Mouse (Mus musculus): ENCODE data around the gene Akr1c18. TPM values are rescaled to one million over a fixed set of nuclear protein-coding genes. Genes with fewer than 3 reads are reported as not detected.
"Not testable (repeated sequence)": the region's sequence is repeated elsewhere in the genome, so short reads cannot be mapped to it uniquely, and the experiment has no call there.

The Akr1c18 gene
- polyA plus RNA-seq, 1 experiment from 2014 or later, result 1.00 TPM

DNA sequence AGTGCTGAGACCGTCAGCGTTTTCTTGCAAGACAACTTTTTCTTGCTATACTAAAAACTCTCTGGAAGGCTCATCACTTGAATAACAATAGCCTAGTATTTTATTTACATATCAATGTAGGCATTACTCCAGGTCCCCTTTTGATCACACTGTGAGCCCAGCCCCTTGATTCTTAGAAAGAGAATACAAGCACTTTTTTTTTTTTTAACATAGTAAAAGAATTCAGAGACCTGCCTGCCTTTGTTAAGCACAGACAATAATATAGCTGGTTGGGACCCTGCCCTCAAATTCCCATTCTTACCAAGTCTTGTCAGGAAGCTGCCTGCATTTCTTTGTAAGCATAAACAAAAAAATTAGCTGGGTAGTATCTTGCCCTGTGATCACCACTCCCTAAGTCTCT lies 4.8 kb upstream of the Akr1c18 start:
- Histone ChIP-seq H3K4me2 (ENCODE audit: low read depth, low read length) (no peak overlapping the region), H3K4me3 (ENCODE audit: low read length) (no peak overlapping the region), H3K9me3 (replicated peaks; ENCODE audit: control insufficient read depth, low read length) (no peaks in the 10 kb centered on the region), H3K36me3 (ENCODE audit: control insufficient read depth, insufficient read depth) (no peaks in the 10 kb centered on the region), H3K9ac (ENCODE audit: low read length) (no peak overlapping the region), H3K4me1 (ENCODE audit: control insufficient read depth, insufficient read depth, low read length) (no peaks in the 10 kb centered on the region), H3K27me3 (ENCODE audit: control insufficient read depth, insufficient read depth, low read length) (no peaks in the 10 kb centered on the region), H3K27ac (ENCODE audit: low read length) (no peak overlapping the region)
- no peak for ATAC-seq (replicated peaks; ENCODE audit: extremely low read depth, insufficient read depth, low FRiP score)
- WGBS, result 79% methylated on average over 2 of the region's 2 CpGs

DNA sequence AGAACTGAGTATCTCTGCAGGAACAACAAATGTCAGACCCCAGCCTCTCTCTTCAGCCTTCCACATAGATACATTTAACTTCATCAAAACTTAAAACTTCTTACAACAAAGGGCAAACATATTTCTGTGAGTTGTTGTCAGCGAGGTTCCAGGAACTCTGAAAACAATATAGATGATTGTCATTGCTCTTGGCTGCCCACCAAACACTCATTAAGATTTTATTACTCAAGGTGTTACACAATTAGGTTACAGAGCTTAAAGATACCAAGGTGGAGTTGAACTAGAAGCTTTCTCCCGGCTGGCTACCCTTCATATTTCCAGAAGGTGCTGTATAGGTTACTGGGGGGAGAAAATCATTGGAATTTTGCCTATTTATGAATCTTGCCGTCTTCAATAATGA lies 3.1 kb upstream of the Akr1c18 start:
- Histone ChIP-seq H3K27ac (ENCODE audit: low read length) (no peak overlapping the region), H3K36me3 (ENCODE audit: control insufficient read depth, insufficient read depth) (no peaks in the 10 kb centered on the region), H3K4me1 (ENCODE audit: control insufficient read depth, insufficient read depth, low read length) (no peaks in the 10 kb centered on the region), H3K27me3 (ENCODE audit: control insufficient read depth, insufficient read depth, low read length) (no peaks in the 10 kb centered on the region), H3K4me3 (ENCODE audit: low read length) (no peak overlapping the region), H3K9me3 (replicated peaks; ENCODE audit: control insufficient read depth, low read length) (no peaks in the 10 kb centered on the region), H3K9ac (ENCODE audit: low read length) (no peak overlapping the region), H3K4me2 (ENCODE audit: low read depth, low read length) (no peak overlapping the region)
- no peak for ATAC-seq (replicated peaks; ENCODE audit: extremely low read depth, insufficient read depth, low FRiP score)
- WGBS, result 73% methylated on average over 3 of the region's 3 CpGs

DNA sequence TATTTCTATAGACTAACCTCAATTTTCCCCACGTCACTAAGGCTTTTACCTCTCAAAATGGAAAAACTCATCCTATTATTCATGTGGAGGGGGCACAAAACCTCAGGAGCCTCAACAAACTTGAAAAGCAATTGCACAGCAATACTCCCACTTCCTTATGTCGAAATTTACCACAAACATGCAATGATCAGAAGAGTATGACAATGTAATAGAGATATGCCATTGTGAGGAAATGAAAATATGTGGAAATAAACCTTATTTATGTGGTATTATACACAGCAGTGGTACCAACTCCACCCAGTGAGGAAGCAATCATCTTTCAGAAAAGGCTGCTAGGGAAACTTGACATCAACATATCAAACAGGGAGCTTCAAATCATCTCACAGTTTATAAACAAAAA lies 2.5 kb upstream of the Akr1c18 start:
- no peaks in the 10 kb centered on the region for H3K9me3 ChIP-seq (replicated peaks; ENCODE audit: control insufficient read depth, low read length)
- H3K27ac ChIP-seq (ENCODE audit: low read length), result no peak overlapping the region
- H3K9ac ChIP-seq (ENCODE audit: low read length), result no peak overlapping the region
- no peak overlapping the region for H3K4me2 ChIP-seq (ENCODE audit: low read depth, low read length)
- H3K27me3 ChIP-seq (ENCODE audit: control insufficient read depth, insufficient read depth, low read length), result no peaks in the 10 kb centered on the region
- 53% methylated on average over 2 of the region's 2 CpGs for WGBS
- no peaks in the 10 kb centered on the region for H3K36me3 ChIP-seq (ENCODE audit: control insufficient read depth, insufficient read depth)
- ATAC-seq (replicated peaks; ENCODE audit: extremely low read depth, insufficient read depth, low FRiP score), result no peak
- H3K4me3 ChIP-seq (ENCODE audit: low read length), result no peak overlapping the region
- H3K4me1 ChIP-seq (ENCODE audit: control insufficient read depth, insufficient read depth, low read length), result no peaks in the 10 kb centered on the region

DNA sequence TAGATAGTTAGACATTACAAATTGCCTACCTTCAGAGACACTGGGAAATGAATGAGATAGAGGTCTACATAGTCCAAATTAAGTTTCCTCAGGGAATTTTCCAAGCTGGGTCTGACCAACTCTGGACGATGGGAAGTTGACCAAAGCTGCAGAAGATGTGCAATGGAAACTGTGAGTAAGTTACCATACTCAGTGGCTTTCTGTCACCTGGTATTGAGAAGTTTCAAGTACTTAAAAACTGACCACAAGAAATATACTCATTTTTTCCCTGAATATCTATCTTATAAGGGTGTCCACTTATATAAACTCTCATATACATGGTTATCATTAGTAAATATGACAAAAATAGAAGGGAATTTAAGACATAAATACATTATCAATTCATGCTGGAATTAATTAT lies 6.2 kb downstream of the Akr1c18 start:
- H3K4me3 ChIP-seq (ENCODE audit: low read length), result no peak overlapping the region

DNA sequence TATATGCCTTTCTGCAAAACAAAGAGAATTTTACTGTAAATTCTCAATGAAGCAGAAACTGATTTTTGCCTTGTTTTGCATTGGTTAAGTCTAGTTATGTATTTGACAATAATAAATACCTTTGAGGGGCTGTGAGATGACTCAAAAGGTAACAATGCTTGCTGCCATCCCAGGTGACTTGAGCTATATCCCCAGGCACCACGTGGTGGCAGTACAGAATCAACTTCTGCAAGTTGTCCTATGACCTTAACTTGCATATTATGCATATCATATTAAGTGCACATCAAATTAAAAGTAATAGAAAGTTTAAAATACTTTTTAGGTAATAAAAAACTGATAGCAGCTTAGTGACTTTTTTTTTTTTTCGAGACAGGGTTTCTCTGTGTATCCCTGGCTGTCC lies 17.4 kb downstream of the Akr1c18 start:
- H3K27ac ChIP-seq (ENCODE audit: low read length), result no peak overlapping the region
- ATAC-seq (replicated peaks; ENCODE audit: extremely low read depth, insufficient read depth, low FRiP score), result no peak
- no peak overlapping the region for H3K4me3 ChIP-seq (ENCODE audit: low read length)
- H3K4me2 ChIP-seq (ENCODE audit: low read depth, low read length), result no peak overlapping the region
- H3K36me3 ChIP-seq (ENCODE audit: control insufficient read depth, insufficient read depth), result no peaks in the 10 kb centered on the region
- no peaks in the 10 kb centered on the region for H3K9me3 ChIP-seq (replicated peaks; ENCODE audit: control insufficient read depth, low read length)
- WGBS, result 24% methylated on average over 2 of the region's 2 CpGs
- H3K27me3 ChIP-seq (ENCODE audit: control insufficient read depth, insufficient read depth, low read length), result no peaks in the 10 kb centered on the region
- no peaks in the 10 kb centered on the region for H3K4me1 ChIP-seq (ENCODE audit: control insufficient read depth, insufficient read depth, low read length)
- H3K9ac ChIP-seq (ENCODE audit: low read length), result no peak overlapping the region

More for the DNA sequence above, 6.2 kb downstream of the Akr1c18 start:
- Histone ChIP-seq H3K4me2 (ENCODE audit: low read depth, low read length) (no peak overlapping the region), H3K9ac (ENCODE audit: low read length) (no peak overlapping the region), H3K4me1 (ENCODE audit: control insufficient read depth, insufficient read depth, low read length) (no peaks in the 10 kb centered on the region), H3K9me3 (replicated peaks; ENCODE audit: control insufficient read depth, low read length) (no peaks in the 10 kb centered on the region), H3K27me3 (ENCODE audit: control insufficient read depth, insufficient read depth, low read length) (no peaks in the 10 kb centered on the region), H3K27ac (ENCODE audit: low read length) (no peak overlapping the region), H3K36me3 (ENCODE audit: control insufficient read depth, insufficient read depth) (no peaks in the 10 kb centered on the region)
- 50% methylated on average over 1 of the region's 1 CpGs for WGBS
- ATAC-seq (replicated peaks; ENCODE audit: extremely low read depth, insufficient read depth, low FRiP score), result no peak

DNA sequence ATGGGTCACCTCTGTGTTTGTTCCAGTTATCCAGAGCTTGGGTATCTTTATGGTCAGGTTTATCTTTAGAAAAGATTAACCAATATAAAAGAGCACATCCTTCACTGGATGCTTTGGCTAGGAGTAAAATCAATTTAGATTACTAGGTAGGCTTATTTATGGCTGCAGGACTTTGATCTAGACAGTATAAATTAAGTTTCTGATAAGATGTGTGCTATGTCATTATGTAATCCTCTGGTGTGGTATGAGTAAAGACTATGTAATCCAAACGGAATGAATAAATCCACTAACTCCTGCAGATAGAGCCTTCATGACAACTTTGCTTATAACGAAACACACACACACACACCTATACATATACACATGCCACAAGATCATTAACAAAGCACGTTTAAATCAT lies 18.7 kb downstream of the Akr1c18 start:
- H3K27me3 ChIP-seq (ENCODE audit: control insufficient read depth, insufficient read depth, low read length), result no peaks in the 10 kb centered on the region
- no peak for ATAC-seq (replicated peaks; ENCODE audit: extremely low read depth, insufficient read depth, low FRiP score)
- H3K9me3 ChIP-seq (replicated peaks; ENCODE audit: control insufficient read depth, low read length), result no peaks in the 10 kb centered on the region
- no peak overlapping the region for H3K4me3 ChIP-seq (ENCODE audit: low read length)
- no peak overlapping the region for H3K27ac ChIP-seq (ENCODE audit: low read length)
- no peaks in the 10 kb centered on the region for H3K4me1 ChIP-seq (ENCODE audit: control insufficient read depth, insufficient read depth, low read length)
- no peak overlapping the region for H3K9ac ChIP-seq (ENCODE audit: low read length)
- no peaks in the 10 kb centered on the region for H3K36me3 ChIP-seq (ENCODE audit: control insufficient read depth, insufficient read depth)
- H3K4me2 ChIP-seq (ENCODE audit: low read depth, low read length), result no peak overlapping the region
- WGBS, result 53% methylated on average over 3 of the region's 3 CpGs

DNA sequence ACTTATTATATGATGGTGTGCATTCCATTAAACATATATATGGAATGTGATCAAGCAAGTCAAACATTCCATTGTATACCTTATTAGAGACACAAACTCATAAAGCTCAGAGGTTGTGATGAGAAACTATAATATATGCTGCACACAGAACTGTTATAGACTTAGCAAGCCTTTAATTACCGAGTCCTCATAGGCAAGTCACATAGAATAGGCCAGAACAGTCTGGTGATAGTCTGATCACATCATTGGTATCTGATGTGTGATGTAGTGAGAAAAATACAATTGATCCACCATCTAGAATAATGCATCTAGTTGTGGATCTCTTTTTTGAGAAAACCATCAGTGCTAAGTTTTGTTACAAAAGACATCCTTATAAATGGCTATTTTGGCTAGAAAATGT lies 19.1 kb downstream of the Akr1c18 start:
- 55% methylated on average over 1 of the region's 1 CpGs for WGBS
- Histone ChIP-seq H3K9ac (ENCODE audit: low read length) (no peak overlapping the region), H3K4me3 (ENCODE audit: low read length) (no peak overlapping the region), H3K4me1 (ENCODE audit: control insufficient read depth, insufficient read depth, low read length) (no peaks in the 10 kb centered on the region), H3K9me3 (replicated peaks; ENCODE audit: control insufficient read depth, low read length) (no peaks in the 10 kb centered on the region), H3K27ac (ENCODE audit: low read length) (no peak overlapping the region), H3K36me3 (ENCODE audit: control insufficient read depth, insufficient read depth) (no peaks in the 10 kb centered on the region), H3K4me2 (ENCODE audit: low read depth, low read length) (no peak overlapping the region), H3K27me3 (ENCODE audit: control insufficient read depth, insufficient read depth, low read length) (no peaks in the 10 kb centered on the region)
- no peak for ATAC-seq (replicated peaks; ENCODE audit: extremely low read depth, insufficient read depth, low FRiP score)

DNA sequence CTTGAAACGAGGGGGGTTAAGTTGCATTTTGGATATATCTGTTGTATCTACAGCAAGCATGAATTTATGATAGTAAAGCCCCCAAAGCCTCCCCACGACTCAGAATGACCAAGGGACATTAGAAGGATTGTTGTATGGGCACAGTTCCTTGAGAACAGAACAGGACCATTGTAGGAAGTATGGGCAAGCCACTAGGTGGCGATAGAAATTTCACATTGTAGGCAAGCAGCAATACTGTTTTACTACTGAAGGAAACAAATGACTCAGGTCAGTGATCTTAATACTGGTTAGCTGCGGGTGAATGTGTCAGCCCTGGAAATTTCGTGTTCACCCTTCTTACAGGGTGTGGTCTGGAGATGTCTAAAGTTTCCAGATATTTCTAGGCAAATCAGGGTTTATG lies 21.4 kb downstream of the Akr1c18 start:
- no peaks in the 10 kb centered on the region for H3K4me1 ChIP-seq (ENCODE audit: control insufficient read depth, insufficient read depth, low read length)
- H3K27me3 ChIP-seq (ENCODE audit: control insufficient read depth, insufficient read depth, low read length), result no peaks in the 10 kb centered on the region
- no peak overlapping the region for H3K9ac ChIP-seq (ENCODE audit: low read length)
- no peaks in the 10 kb centered on the region for H3K9me3 ChIP-seq (replicated peaks; ENCODE audit: control insufficient read depth, low read length)
- H3K4me2 ChIP-seq (ENCODE audit: low read depth, low read length), result no peak overlapping the region
- WGBS, result 27% methylated on average over 5 of the region's 5 CpGs
- ATAC-seq (replicated peaks; ENCODE audit: extremely low read depth, insufficient read depth, low FRiP score), result no peak
- H3K27ac ChIP-seq (ENCODE audit: low read length), result no peak overlapping the region
- no peaks in the 10 kb centered on the region for H3K36me3 ChIP-seq (ENCODE audit: control insufficient read depth, insufficient read depth)
- H3K4me3 ChIP-seq (ENCODE audit: low read length), result no peak overlapping the region

DNA sequence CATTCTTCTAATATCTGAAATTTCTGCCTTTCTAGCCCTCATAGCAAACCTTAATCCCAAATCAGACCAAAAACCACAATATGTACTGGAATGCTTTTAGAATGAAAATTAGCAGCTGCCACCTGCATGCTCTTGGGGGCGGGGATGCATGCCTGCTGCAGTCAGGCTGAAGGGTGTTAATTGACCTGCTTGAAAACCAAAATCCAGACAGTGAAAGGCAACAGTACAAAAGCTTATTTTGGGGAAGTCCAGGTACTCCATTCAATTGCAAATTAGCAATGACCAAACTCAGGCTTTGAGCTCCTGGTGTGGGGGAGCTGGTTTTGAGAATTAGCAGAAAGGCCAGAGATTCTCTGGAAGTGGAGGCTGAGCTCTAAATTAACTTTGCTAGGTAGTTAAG lies 24.6 kb downstream of the Akr1c18 start:
- not testable (repeated sequence) for H3K4me2 ChIP-seq (ENCODE audit: low read depth, low read length); H3K9me3 ChIP-seq (replicated peaks; ENCODE audit: control insufficient read depth, low read length); H3K27me3 ChIP-seq (ENCODE audit: control insufficient read depth, insufficient read depth, low read length); H3K27ac ChIP-seq (ENCODE audit: low read length); H3K9ac ChIP-seq (ENCODE audit: low read length); H3K4me3 ChIP-seq (ENCODE audit: low read length); H3K36me3 ChIP-seq (ENCODE audit: control insufficient read depth, insufficient read depth); ATAC-seq (replicated peaks; ENCODE audit: extremely low read depth, insufficient read depth, low FRiP score); H3K4me1 ChIP-seq (ENCODE audit: control insufficient read depth, insufficient read depth, low read length)
- 84% methylated on average over 1 of the region's 1 CpGs for WGBS

DNA sequence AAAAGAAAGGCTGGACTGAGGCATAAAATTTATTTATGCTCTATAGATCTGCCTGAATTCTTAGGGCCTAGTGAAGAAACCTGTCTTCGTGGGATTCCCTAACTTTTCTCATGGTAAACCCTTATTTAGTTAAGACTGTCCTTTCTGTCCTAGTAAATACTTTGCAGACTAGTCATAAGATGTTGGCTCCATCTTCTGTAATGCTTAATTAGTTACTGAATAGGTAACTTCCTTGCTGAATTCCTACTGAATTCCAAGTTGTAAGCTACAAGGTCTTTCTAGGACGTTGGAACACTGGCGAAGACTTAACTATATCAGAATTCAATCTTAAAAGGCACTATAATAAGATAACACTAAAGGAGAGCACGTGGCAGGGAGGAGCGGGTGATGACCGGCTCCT lies 26.0 kb downstream of the Akr1c18 start:
- not testable (repeated sequence) for H3K9ac ChIP-seq (ENCODE audit: low read length); H3K27me3 ChIP-seq (ENCODE audit: control insufficient read depth, insufficient read depth, low read length); H3K9me3 ChIP-seq (replicated peaks; ENCODE audit: control insufficient read depth, low read length); ATAC-seq (replicated peaks; ENCODE audit: extremely low read depth, insufficient read depth, low FRiP score); H3K36me3 ChIP-seq (ENCODE audit: control insufficient read depth, insufficient read depth); H3K4me3 ChIP-seq (ENCODE audit: low read length); H3K4me2 ChIP-seq (ENCODE audit: low read depth, low read length); H3K27ac ChIP-seq (ENCODE audit: low read length); H3K4me1 ChIP-seq (ENCODE audit: control insufficient read depth, insufficient read depth, low read length)
- 88% methylated on average over 6 of the region's 6 CpGs for WGBS
